Mouse (Mus musculus) left cerebral cortex, postnatal 14 days (tissue): ENCODE results near the gene Lcor. TPM values are rescaled to one million over a fixed set of nuclear protein-coding genes. Genes with fewer than 3 reads are reported as not detected.

Experiments used
- DNase-seq, 2 experiments: peaks; one replicate each; pipeline ENCODE4 v3.0.0; 2021 to 2022; ENCODE audit warnings: low spot score in 2 of 2, mixed read lengths in 1 of 2
- intact Hi-C: fragments of 180-260 bp; cut with DNase I; formaldehyde crosslinking; loops from one replicate; pipeline ENCODE4 v1.15.1; 2025
- long read RNA-seq, 2 experiments: library from polyadenylated mRNA; stranded (forward); transcript quantifications; one replicate each; pipeline ENCODE4 v2.0.0; 2021
- total RNA-seq, 2 experiments: library from RNA; stranded (reverse); gene quantifications; 2 replicates each; pipeline ENCODE4 v1.2.3; 2021

Lcor gene
- 10 to 100 TPM; 15.0 to 16.4 TPM for total RNA-seq
- long read RNA-seq, experiment 1, partial matches to known transcripts, result 0 of 6 reads
- long read RNA-seq, experiment 1, other reads (novel, unspliced or antisense), result 6 of 6 reads
- long read RNA-seq, experiment 2, partial matches to known transcripts, result 0 of 4 reads
- long read RNA-seq, experiment 2, other reads (novel, unspliced or antisense), result 4 of 4 reads

GRCm38 (mm10) chr19:41482190-41482908 is at the start of gene Lcor:
TSS of gene Lcor (plus strand) at chr19:41482637.
- intact Hi-C loops, result loop anchor here (5.0 to 10.0 kb wide), 2 partner anchors 165 to 398 kb away; no protein-coding TSS in a partner anchor
- DNase-seq, result peak; percentile 64 to 79

DNA sequence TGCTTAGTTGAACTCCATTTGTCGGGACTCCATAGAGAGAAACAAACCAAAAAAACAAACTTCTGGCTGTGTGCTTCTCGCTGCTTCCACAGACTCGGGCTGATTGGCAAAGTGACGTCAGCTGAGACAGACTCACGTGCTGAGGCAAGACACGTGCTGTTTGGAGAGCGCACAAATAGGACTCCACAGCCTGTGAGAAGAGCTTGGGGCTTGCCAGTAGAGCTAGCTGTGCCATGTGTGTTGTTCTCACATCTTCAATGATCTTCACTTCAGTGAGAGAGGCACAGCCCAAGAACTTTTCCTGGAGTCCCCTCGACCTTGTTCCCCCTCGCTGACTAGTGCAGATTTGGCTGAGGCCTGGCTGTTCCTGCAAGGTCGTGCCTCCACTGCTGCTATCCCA is 47.1 kb upstream of the Lcor start:
- no peak for DNase-seq
- intact Hi-C loops, result no loop called here

DNA sequence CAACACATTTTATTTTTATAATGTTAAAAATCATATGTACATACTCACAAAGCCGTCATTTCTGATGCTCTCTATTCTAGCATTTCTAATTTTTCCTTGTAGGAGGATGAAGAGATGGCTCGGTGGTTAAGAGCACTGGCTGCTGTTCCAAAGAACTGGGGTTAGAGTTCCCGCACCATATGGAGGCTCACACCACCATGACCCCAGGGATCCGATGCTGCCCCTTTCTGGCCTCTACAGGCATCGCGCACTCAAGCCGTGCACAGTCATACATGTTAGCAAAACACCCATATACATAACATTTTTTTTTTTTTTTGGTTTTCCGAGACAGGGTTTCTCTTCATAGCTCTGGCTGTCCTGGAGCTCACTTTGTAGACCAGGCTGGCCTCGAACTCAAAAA is 46.0 kb upstream of the Lcor start:
- DNase-seq, result no peak
- intact Hi-C loops, result no loop called here

GRCm38 (mm10) chr19:41438953-41439352 is 43.5 kb upstream of the Lcor start:
- intact Hi-C loops, result no loop called here
- peak; percentile 10 to 12 for DNase-seq

DNA sequence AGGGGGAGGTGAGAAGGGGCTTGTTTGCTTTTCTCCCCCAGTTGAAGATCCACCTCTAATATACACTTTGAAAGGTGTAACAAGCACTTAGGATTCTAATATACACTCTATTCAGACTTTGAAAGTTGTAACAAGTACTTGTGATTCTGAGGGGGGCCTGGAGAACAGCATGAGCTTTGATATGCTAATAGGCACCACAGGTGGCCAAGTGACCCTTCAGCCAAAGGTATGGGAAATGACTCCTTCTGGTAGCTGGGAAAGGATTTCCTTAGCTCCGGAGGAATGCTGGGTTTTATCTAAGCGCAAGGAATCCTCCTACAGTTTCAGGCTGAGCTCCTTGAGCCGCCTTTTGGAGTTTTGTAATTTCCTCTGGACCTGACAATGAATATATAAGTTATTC is 41.0 kb upstream of the Lcor start:
- intact Hi-C loops, result no loop called here
- DNase-seq, result no peak

GRCm38 (mm10) chr19:41441911-41442607 is 40.4 kb upstream of the Lcor start:
- no peak for DNase-seq
- intact Hi-C loops, result no loop called here

DNA sequence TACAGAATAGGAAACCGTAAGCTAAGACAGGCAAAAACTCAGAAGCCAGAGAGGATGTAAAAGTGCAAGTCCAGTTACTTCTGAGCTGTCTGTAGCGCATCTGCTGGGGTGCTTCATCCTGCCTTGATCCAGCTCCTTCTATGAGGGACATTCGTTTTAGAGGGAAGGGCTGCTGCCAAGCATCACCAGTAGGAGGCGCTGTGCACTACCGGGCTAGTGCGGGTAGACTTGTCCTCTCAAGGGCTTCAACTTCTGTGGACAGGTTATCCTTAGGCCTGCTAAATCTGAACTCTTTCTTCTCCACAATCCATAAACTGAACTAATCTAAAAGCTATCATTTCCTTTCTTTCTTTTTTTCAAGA is 39.8 kb upstream of the Lcor start:
- peak in 1 of 2 experiments; percentile 25 for DNase-seq
- intact Hi-C loops, result no loop called here

- no peak for DNase-seq
- intact Hi-C loops, result no loop called here
These were observed 37.9 kb upstream of the Lcor start for GRCm38 (mm10) chr19:41444491-41444890.

- DNase-seq, result no peak
- intact Hi-C loops, result no loop called here
These were observed 37.3 kb upstream of the Lcor start for GRCm38 (mm10) chr19:41445013-41445610.

DNA sequence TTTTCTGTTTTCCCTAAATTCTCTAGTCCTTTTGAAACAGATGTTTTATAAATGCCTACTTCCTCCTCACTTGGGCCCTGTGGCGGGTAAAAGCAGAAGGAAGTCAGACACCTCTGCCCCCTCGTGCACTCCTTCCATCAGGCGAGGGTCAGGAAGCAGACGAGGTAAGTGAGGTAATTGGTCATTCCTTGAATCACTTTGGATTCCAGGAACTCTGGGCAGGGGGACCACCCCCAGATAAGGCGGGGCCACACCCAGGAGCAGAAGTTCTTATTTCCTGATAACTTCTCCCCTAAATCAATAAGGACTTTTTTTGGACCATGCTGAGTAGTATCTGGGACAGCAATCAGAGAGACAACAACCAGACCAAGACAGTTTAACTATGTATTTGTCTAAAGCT is 36.7 kb upstream of the Lcor start:
- DNase-seq, result no peak
- intact Hi-C loops, result no loop called here

DNA sequence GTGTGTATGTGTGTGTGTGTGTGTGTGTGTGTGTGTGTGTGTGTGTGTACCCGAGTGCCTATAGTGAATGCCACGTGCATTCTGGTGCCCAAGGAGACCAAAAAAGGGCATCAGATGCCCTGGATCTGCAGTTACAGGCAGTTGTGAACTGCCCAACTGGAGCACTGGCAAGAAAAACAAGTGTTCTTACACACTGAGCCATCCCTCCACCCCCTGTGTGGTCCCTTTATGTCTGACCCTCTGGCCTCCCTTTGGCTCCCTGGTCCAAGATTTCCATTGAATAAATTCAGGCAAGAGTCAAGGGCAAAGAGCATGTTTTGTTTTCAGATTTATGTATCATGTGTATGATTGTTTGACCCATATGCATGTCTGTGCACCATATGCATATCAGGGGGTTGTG is 35.3 kb upstream of the Lcor start:
- intact Hi-C loops, result no loop called here
- DNase-seq, result no peak

DNA sequence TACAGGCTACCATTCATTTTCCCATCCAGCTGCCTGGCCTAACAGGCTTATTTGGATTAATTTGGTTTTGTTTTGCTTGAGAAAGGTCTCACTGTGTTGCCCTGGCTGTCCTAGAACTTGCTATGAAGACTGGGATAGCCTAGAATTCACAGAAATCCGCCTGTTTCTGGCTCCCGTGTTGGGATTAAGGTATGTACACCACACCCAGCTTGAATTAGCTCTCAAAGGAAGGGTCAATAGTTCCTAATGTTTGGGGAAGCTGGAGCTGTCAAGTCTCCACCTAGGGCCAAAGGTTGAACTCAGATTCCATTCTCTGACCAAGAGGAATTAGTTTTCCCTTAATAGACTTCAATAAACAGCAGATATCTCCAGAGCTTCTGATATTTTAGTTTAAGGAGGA is 34.7 kb upstream of the Lcor start:
- intact Hi-C loops, result no loop called here

DNA sequence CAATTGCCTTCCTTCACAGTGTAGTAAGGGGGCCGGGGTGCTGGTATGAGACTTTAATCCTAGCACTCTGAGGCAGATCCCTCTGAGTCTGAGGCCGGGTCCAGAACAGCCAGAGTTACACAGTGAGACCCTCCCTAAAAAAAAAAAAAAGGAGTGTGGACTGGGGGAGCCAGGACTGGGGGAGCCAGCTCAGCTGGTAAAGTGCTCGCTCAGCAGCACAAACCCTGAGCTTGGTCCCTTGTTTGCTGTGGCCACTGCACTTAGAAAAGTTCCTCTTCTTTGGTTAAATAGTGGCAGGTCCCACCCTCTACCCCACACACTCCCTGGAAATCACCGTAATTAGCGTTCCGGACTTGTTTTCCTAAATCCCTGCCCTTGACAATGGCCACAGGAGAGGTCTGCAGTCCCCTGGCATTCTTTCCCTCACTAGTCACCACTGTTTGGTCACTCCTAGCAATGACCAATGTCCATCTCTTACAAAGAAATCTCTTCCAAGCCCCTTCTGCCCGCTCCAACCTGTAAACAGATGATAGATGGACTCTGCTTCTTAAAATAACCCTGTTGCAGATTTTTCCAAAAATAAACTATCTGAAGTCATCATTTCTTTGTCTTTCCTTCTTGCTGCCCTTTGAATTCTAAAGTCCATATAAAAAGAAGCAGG is 32.9 kb upstream of the Lcor start:
- DNase-seq, result no peak
- intact Hi-C loops, result no loop called here

More for the DNA sequence above, 34.7 kb upstream of the Lcor start:
- no peak for DNase-seq

DNA sequence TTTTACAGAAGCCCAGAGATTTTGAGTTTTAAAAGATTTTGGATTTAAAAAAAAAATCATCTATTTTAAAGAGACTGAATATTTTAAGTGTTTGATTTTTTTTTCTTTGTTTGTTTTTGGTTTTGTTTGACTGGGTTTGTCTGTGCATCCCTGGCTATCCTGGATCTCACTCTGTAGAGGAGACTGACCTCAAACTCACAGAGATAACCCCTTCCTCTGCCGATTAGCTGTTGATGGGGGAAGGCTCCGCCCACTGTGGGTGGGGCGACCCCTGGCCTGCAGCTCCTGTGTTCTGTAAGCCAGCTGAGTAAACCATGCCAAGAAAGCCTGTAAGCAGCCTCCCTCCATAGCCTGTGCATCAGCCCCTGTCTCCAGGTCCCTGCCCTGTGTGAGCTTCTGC is 30.3 kb upstream of the Lcor start:
- intact Hi-C loops, result no loop called here

GRCm38 (mm10) chr19:41454601-41455000 is 27.8 kb upstream of the Lcor start:
- intact Hi-C loops, result no loop called here
- DNase-seq, result no peak

More for the DNA sequence above, 30.3 kb upstream of the Lcor start:
- no peak for DNase-seq

DNA sequence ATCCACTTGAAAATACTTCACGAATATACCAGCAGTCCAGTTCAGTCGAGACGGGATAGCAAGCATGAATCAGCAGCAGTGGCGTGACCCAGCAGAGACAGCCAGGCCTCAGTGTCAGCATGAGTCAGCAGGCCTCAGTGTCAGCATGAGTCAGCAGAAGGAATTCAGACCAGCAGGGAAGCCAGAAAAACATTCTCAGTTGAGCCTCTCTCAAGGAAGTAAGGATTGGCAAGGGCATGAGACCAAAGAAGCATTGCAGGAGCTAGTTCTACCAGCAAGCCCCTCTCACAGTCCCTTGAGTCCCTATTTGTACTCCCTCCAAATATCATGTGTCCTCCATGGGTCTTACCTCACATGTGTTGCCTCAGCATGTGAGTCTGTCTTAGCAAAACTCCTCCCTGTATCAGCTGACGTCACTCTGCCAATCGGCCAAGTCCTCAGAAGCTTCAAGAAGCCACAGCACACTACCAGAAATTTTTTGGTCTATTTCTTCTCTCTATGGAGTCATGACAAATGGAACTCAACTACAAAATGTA is 27.3 kb upstream of the Lcor start:
- intact Hi-C loops, result no loop called here

GRCm38 (mm10) chr19:41457181-41457580 is 25.3 kb upstream of the Lcor start:
- intact Hi-C loops, result no loop called here
- no peak for DNase-seq

More for the DNA sequence above, 27.3 kb upstream of the Lcor start:
- no peak for DNase-seq

- intact Hi-C loops, result no loop called here
- DNase-seq, result no peak
These were observed 20.2 kb upstream of the Lcor start for GRCm38 (mm10) chr19:41462166-41462735.

GRCm38 (mm10) chr19:41463841-41464240 is 18.6 kb upstream of the Lcor start:
- no peak for DNase-seq

More at GRCm38 (mm10) chr19:41463841-41464240, 18.6 kb upstream of the Lcor start:
- intact Hi-C loops, result no loop called here
